Mouse (Mus musculus): Measurements from ENCODE around the gene Dnase2b.
A peak's percentile ranks its signal among the peaks of the same experiment; 100 is the strongest.

Gene Dnase2b

DNA sequence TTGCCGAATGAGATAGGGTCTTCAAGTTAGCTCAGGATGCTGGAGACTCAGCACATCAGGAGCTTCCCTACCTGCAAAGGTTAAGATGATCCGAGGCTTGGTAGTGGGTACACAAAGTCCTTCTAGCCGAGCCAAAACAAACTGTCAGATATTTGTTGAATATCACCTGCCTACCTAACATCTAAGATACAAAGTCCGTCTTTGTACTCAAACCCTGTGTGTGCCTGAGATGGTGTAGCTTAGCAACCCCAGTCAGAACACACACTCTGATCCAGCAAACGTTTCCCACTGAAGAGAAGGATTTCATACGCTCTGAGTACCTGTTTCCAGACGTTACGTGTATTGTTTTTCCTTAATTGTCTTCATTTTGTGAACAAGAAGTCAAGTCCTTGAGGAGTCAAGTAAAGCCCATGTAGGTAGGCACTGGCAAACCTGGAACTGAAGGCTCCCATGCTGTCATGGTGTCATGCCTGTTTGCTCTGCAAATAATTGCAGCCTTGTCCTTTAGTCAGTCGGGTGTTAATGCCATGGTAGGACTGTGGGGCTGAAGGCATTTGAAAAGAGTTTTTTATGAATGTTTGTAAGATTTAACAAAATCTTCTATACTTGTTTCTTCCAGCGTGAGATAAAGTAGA lies 45.1 kb downstream of the Dnase2b start, which contains the start of gene Uox:
TSS of gene Uox (plus strand) at position 279 of the 635 bp plus-strand sequence.
- no peak for DNase-seq (ENCODE audit: low read depth, low spot score)

DNA sequence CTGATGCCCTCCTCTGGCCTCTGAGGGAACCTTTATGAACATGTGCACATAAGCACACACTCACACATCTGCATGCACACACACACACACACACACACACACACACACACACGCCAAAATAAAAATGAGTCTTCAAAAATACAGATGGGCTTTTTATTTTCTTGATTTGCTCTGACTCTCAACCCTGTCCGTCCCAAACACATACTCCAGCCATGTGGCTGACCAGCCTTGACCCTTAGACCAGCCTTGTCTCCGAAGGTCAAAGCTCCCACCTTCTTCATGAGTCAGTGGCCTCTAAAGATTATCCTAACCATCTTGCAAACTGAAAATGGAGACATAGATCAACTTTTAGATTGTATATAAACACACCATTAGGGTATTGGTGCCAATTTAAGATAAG lies 45.8 kb downstream of the Dnase2b start:
- no peak for DNase-seq (ENCODE audit: low read depth, low spot score)

DNA sequence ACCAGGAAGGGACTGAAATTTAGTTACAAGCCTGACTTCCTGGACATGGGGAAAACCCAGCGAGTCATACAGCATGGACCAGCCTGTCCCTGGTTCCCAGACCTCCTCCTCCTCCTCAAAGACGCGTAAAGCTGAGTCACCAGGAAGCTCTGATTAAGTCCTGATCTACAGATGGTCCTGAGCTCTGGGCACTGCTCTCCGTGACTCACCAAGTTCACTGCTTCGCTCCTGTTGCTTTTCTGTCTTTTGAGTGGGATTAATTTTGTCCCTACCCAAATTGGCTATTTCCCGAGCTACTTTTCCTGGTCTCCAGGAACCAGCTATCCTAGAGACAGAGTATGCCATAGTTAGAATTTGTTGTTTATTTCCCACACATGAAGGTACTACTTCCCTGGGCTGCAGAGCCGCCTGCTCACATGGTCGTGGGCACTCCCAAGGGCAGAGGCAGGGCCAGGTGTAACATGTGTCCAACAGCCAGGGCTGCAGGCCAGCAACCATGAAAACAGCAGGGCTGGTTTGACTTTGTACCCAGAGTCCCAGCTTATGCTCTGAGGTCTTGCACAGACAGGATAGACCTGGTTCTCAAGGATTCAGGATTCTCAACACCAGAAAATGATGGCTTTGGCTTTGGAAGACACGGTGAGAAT lies 47.4 kb downstream of the Dnase2b start:
- DNase-seq (ENCODE audit: low read depth, low spot score): no peak

DNA sequence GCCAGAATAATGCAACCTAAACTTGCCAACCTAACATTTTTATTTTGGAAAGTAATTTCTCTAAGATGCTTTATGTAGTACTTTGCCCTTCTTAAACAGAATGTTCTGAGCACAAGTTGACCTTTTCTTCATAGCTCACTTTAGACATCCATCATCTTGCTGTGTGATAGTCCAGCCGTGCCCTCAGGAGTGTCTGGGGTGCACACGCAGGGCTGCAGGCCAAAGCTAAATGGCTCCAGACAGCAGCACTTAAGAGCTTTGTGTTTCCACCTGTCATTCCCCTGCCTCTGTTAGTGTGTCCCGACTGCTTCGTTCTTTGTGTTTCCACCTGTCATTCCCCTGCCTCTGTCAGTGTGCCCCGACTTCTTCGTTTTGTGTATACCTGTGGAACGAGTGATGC lies 48.0 kb downstream of the Dnase2b start:
- DNase-seq (ENCODE audit: low read depth, low spot score): no peak

DNA sequence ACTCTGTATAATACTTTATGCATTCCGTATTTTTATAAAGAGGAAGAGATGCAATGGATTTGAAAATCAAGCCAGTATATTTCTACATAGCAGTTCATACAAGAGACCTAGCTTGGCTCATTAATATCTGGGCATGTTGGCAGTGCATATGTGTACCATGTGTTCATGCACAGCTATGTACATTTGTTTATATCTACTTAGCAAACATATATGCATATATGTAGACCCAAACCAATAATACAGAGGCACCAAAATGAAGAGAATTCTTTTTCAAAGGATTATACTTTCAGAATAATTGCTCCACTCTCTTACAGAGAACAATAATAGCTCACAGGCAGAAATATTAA lies 50.4 kb downstream of the Dnase2b start:
- DNase-seq (ENCODE audit: low read depth, low spot score): no peak

DNA sequence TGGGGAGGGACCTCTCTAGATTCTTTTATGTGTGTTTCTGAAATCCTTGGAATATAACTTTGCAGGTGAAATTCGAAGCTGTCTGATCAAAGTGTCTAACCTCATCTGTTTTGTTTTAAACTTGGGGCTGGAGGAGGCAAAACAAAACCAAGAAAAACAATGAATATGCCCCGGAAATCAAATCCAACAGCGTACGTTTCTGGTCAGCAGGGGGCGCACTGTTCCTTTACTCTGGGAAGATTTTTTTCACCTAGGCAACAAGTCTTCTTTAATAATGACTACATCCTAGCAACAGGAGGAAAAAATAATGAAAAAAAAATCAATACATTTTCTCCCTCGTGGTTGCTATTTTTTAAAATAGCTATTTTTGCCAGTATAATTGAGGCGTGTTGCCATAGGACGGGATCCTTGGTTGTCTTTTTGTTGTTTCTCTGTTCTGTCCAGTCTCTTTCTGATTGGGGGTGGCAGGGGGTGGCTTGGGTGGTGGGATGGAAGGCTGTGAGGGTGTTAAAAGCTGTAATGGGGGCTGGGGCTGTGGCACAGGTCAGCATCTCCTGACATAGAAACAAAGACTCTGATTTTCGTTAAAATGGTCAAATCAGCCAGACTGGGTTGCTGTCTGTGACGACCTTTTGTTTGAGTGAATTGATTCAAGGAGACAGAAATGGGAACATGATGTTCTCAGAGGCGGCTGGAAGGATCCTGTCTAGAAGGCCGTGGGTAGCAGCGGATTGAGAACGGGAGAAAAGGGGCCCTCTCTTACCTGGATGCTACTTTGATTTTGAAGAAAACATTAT lies 50.9 kb downstream of the Dnase2b start:
- DNase-seq (ENCODE audit: low read depth, low spot score): peak; percentile 79

DNA sequence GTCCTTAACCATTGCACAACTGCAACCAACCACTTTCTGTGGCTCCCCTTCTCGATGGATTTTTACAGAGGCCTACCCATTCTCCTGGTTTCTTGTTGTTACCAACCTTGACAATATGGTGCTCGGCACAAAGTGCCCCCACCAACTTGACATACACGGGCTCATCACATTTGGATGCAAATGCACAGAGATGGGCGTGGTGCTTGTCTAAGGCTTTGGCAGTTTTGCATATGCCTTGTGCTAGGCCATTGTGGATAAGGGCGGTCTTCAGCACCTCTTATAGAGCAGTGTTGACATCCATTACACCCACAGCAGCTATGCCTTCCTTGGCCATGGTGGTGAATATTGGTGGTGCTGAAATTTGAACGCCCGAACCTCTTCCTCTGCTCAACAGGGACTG lies 52.5 kb downstream of the Dnase2b start:
- no peak for DNase-seq (ENCODE audit: low read depth, low spot score)

DNA sequence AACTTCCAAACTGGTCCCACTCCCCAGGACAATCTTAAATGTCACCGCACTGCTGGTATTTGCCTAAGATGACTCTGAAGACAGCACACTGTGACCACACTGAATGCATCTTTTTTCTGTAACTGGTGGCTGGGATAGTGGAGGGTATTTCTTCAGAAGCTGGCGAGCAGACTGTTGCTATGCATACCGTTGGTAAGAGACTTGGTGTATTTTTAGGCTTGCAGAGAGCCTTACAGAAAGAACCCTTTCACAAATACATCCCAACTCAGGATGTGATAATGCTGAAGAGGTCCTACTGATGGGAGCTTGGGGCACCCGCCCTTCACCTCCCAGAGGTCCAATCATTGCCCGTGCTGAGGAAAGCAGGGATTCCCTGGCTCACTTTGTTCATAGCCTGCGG lies 57.9 kb downstream of the Dnase2b start:
- DNase-seq (ENCODE audit: low read depth, low spot score): no peak

DNA sequence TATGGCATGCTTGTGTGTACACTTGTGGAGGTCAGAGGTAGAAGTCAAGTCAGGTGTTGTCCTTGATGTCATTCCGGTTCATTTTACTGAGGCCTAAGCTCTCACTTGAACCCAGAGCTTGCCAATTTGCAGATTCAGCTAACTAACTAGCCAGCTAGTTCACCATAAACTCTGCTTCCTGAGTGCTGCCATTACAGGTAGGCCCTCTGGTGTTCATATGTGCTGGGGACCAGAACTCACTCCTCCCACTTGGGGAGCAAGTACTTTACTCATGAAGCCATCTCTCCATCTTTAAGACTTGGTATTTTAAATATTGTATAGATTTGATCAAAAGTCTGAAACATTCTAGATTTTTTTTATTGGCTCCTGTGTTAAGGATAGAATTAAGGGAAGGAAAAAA lies 58.8 kb downstream of the Dnase2b start:
- no peak for DNase-seq (ENCODE audit: low read depth, low spot score)

DNA sequence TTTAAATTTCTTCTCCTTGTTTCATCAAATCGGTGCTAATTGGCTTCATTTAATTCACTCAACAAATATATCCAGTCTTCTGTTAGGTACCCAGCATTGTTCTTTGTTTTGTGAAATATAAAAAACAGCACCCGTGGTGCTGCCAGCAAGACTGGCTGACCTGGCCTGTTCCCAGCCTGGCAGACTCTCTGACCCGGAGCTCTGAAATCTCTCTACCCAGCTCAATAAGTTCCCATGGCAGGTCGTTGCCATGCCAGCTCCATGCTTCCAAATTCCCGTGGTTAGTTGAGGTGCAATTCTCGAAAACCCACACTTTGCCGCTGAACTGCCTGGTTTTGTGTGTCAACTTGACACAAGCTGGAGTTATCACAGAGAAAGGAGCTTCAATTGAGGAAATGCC lies 60.6 kb downstream of the Dnase2b start:
- no peak for DNase-seq (ENCODE audit: low read depth, low spot score)

DNA sequence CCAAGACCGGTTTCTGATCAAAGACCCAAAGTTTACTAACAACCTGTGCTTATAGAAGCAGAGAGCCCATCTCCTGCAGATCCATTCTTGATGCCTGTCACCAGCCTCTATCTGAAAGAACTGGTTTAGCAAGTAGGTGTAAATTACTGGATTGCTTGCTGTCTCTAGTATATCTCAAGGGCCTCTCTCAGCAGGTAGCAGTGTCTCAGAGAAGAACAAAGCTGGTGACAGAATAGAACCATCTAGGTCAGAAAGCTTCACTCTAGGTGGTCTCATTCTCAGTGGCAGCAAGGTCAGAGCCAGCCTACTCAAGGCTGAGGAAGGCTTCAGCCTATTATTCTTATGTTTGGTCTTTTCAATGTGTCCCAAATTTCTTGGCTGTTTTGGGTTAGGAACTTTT lies 71.8 kb downstream of the Dnase2b start:
- DNase-seq (ENCODE audit: low read depth, low spot score): no peak

DNA sequence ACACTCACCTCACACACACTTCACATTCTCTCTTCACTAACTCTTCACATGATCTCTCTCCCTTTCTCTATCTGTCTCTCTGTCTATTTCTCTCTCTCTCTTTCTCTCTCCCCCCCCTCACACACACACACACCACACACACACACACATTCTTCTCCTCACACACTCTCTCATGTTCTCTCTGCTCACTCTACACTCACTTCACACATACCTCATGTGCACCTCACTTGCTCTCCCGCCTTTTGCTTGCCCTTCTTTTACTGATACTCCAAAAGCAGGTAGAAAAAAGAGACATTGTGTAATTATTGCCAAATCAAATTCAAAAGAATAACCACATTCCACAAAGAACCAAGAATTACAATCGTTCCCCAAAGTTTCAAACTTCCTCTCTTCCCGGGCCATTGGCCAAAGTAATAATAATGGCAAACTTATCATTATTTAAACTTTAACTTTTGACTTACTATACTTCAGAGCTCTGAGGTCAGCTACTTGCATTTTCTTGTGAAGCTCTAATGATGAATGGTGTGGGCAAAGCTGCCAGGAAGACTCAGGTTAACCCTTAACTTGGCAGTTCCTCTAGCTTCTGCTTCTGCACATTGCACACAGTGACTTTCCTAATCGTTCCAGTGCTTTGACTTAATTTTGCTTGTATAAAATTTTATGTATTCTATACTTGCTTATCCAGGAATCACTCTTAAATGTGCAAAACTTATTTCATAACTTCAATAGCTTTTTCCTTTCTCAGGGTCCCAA lies 74.7 kb downstream of the Dnase2b start:
- no peak for DNase-seq (ENCODE audit: low read depth, low spot score)

DNA sequence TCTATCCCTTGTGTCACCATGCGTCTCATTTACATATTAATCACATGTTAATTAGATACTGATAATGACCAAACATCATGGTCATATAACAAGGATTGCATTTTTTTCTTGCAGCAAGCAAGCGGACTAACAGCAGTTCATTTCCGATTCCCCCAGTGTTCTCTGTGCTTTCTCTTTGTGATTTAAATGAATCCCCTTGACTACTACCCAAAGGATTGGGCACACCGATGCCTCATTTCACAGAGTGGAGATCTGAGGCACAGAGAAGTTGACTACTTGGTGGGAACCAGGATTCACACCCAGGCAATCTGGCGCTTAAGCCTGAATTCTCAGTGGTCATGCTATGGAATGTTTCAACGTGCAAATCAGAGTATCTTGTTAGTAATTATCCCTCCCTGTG lies 80.4 kb downstream of the Dnase2b start:
- DNase-seq (ENCODE audit: low read depth, low spot score): no peak

Data from CD4-positive helper T cell, adult 2 months (primary cell).